Mouse (Mus musculus): Measurements from ENCODE around the gene Fryl. TPM values are rescaled to one million over a fixed set of nuclear protein-coding genes. Genes with fewer than 3 reads are reported as not detected.
A peak's percentile ranks its signal among the peaks of the same experiment; 100 is the strongest.

The Fryl gene
- total and polyA plus RNA-seq, 2 experiments from 2014 or later, result 17.7 to 53.6 TPM

GRCm38 (mm10) chr5:73227518-73228101 is 28.8 kb downstream of the Fryl start:
- H3K4me1 ChIP-seq (ENCODE audit: insufficient read depth), result 0 out of 2 replicates have a peak, but pooled peaks cover 5% of the 10 kb centered on the region
- no peak for TF ChIP-seq CTCF (IDR thresholded peaks at IDR 0.05; ENCODE audit: low read depth)
- 64% methylated on average over 11 of the region's 11 CpGs for WGBS
- H3K27me3 ChIP-seq (ENCODE audit: insufficient read depth, low read length), result no peaks in the 10 kb centered on the region
- H3K36me3 ChIP-seq (ENCODE audit: insufficient read depth), result no peaks in the 10 kb centered on the region
- DNase-seq, result no peak
- no peak overlapping the region for H3K27ac ChIP-seq (ENCODE audit: low read depth, low read length)
- ATAC-seq, result peak; percentile 20; the same call in 1 of the 2 replicates
- no peak overlapping the region for H3K9ac ChIP-seq
- H3K4me2 ChIP-seq (ENCODE audit: low read depth), result no peak overlapping the region
- no peaks in the 10 kb centered on the region for H3K9me3 ChIP-seq (ENCODE audit: low read length)
- H3K4me3 ChIP-seq (ENCODE audit: low read depth, low read length), result no peak overlapping the region

GRCm38 (mm10) chr5:73223065-73223464 is 33.4 kb downstream of the Fryl start:
- Histone ChIP-seq H3K4me2 (ENCODE audit: low read depth) (no peak overlapping the region), H3K27me3 (ENCODE audit: insufficient read depth, low read length) (no peaks in the 10 kb centered on the region), H3K9ac (no peak overlapping the region), H3K4me1 (ENCODE audit: insufficient read depth) (no peaks in the 10 kb centered on the region), H3K4me3 (ENCODE audit: low read depth, low read length) (no peak overlapping the region), H3K9me3 (ENCODE audit: low read length) (no peaks in the 10 kb centered on the region), H3K27ac (ENCODE audit: low read depth, low read length) (no peak overlapping the region), H3K36me3 (ENCODE audit: insufficient read depth) (0 out of 2 replicates have a peak, but pooled peaks cover 1% of the 10 kb centered on the region)
- ATAC-seq (no peak), DNase-seq (no peak)
- TF ChIP-seq CTCF (IDR thresholded peaks at IDR 0.05; ENCODE audit: low read depth), result no peak
- 81% methylated on average over 6 of the region's 6 CpGs for WGBS

- TF ChIP-seq CTCF (IDR thresholded peaks at IDR 0.05; ENCODE audit: low read depth), result peak; percentile 55
- no peak for DNase-seq
- Histone ChIP-seq H3K9me3 (ENCODE audit: low read length) (no peaks in the 10 kb centered on the region), H3K4me3 (ENCODE audit: low read depth, low read length) (no peak overlapping the region), H3K27me3 (ENCODE audit: insufficient read depth, low read length) (no peaks in the 10 kb centered on the region), H3K27ac (ENCODE audit: low read depth, low read length) (no peak overlapping the region), H3K4me2 (ENCODE audit: low read depth) (no peak overlapping the region), H3K9ac (no peak overlapping the region), H3K4me1 (ENCODE audit: insufficient read depth) (no peaks in the 10 kb centered on the region), H3K36me3 (ENCODE audit: insufficient read depth) (0 out of 2 replicates have a peak, but pooled peaks cover 4% of the 10 kb centered on the region)
- no peak for ATAC-seq
- WGBS, result 47% methylated on average over 6 of the region's 6 CpGs
Measured at GRCm38 (mm10) chr5:73222397-73222796, 34.0 kb downstream of the Fryl start.

- TF ChIP-seq CTCF (IDR thresholded peaks at IDR 0.05; ENCODE audit: low read depth), result no peak
- H3K4me1 ChIP-seq (ENCODE audit: insufficient read depth), result no peaks in the 10 kb centered on the region
- no peak overlapping the region for H3K27ac ChIP-seq (ENCODE audit: low read depth, low read length)
- H3K36me3 ChIP-seq (ENCODE audit: insufficient read depth), result 0 out of 2 replicates have a peak, but pooled peaks cover 4% of the 10 kb centered on the region
- H3K27me3 ChIP-seq (ENCODE audit: insufficient read depth, low read length), result no peaks in the 10 kb centered on the region
- no peak overlapping the region for H3K4me3 ChIP-seq (ENCODE audit: low read depth, low read length)
- H3K4me2 ChIP-seq (ENCODE audit: low read depth), result no peak overlapping the region
- 88% methylated on average over 7 of the region's 7 CpGs for WGBS
- no peaks in the 10 kb centered on the region for H3K9me3 ChIP-seq (ENCODE audit: low read length)
- DNase-seq (no peak), ATAC-seq (no peak)
- H3K9ac ChIP-seq, result no peak overlapping the region
Measured at GRCm38 (mm10) chr5:73221826-73222225, 34.6 kb downstream of the Fryl start.

- Histone ChIP-seq H3K4me2 (ENCODE audit: low read depth) (no peak overlapping the region), H3K4me1 (ENCODE audit: insufficient read depth) (no peaks in the 10 kb centered on the region), H3K27ac (ENCODE audit: low read depth, low read length) (no peak overlapping the region), H3K36me3 (ENCODE audit: insufficient read depth) (0 out of 2 replicates have a peak, but pooled peaks cover 4% of the 10 kb centered on the region), H3K9ac (no peak overlapping the region), H3K4me3 (ENCODE audit: low read depth, low read length) (no peak overlapping the region), H3K9me3 (ENCODE audit: low read length) (no peaks in the 10 kb centered on the region), H3K27me3 (ENCODE audit: insufficient read depth, low read length) (no peaks in the 10 kb centered on the region)
- no peak for DNase-seq
- no peak for TF ChIP-seq CTCF (IDR thresholded peaks at IDR 0.05; ENCODE audit: low read depth)
- ATAC-seq, result no peak
- WGBS, result 93% methylated on average over 3 of the region's 3 CpGs
Measured at GRCm38 (mm10) chr5:73219716-73220115, 36.7 kb downstream of the Fryl start.

GRCm38 (mm10) chr5:73218065-73218464 is 38.4 kb downstream of the Fryl start:
- no peak overlapping the region for H3K4me3 ChIP-seq (ENCODE audit: low read depth, low read length)
- no peak overlapping the region for H3K9ac ChIP-seq
- no peak overlapping the region for H3K4me2 ChIP-seq (ENCODE audit: low read depth)
- H3K36me3 ChIP-seq (ENCODE audit: insufficient read depth), result peaks cover 4% of the 10 kb centered on the region; the same call in 1 of the 2 replicates
- WGBS, result 87% methylated on average over 4 of the region's 4 CpGs
- no peak overlapping the region for H3K27ac ChIP-seq (ENCODE audit: low read depth, low read length)
- TF ChIP-seq CTCF (IDR thresholded peaks at IDR 0.05; ENCODE audit: low read depth), result no peak
- no peaks in the 10 kb centered on the region for H3K27me3 ChIP-seq (ENCODE audit: insufficient read depth, low read length)
- no peak for ATAC-seq
- no peaks in the 10 kb centered on the region for H3K9me3 ChIP-seq (ENCODE audit: low read length)
- DNase-seq, result no peak
- H3K4me1 ChIP-seq (ENCODE audit: insufficient read depth), result no peaks in the 10 kb centered on the region

- Histone ChIP-seq H3K9me3 (ENCODE audit: low read length) (no peaks in the 10 kb centered on the region), H3K36me3 (ENCODE audit: insufficient read depth) (peaks cover 4% of the 10 kb centered on the region; the same call in 1 of the 2 replicates), H3K4me2 (ENCODE audit: low read depth) (no peak overlapping the region), H3K4me3 (ENCODE audit: low read depth, low read length) (no peak overlapping the region), H3K27me3 (ENCODE audit: insufficient read depth, low read length) (no peaks in the 10 kb centered on the region), H3K9ac (no peak overlapping the region), H3K4me1 (ENCODE audit: insufficient read depth) (no peaks in the 10 kb centered on the region), H3K27ac (ENCODE audit: low read depth, low read length) (no peak overlapping the region)
- no peak for ATAC-seq
- WGBS, result 92% methylated on average over 1 of the region's 1 CpGs
- no peak for TF ChIP-seq CTCF (IDR thresholded peaks at IDR 0.05; ENCODE audit: low read depth)
- no peak for DNase-seq
Measured at GRCm38 (mm10) chr5:73217116-73217515, 39.3 kb downstream of the Fryl start.
